ENCODE assay signal across 15 mouse cellular contexts in genomic region chr14:21559447-21559846, GRCm38 (mm10).
DNase-seq lines count a peak whose midpoint lies in the region; ATAC-seq lines count a peak whose summit lies in the region.
"Had no signal": no experiment of that assay in that cellular context is flagged by ENCODE, and none has a peak within 500 bp of the region (broad histone marks: within the 10 kb centered on the region; RNA-seq: fewer than 3 reads in every experiment).

No protein-coding gene starts in this region.

- H3K4me2 ChIP-seq in embryonic facial prominence, embryonic 13.5 days: no peak overlapping the region
- H3K4me2 ChIP-seq: hindbrain, embryonic 13.5 days; liver, embryonic 11.5 days; neural tube, embryonic 13.5 days; stomach, embryonic 15.5 days had no signal

- H3K4me1 ChIP-seq in embryonic facial prominence, embryonic 13.5 days: peaks cover 53% of the 10 kb centered on the region
- peaks cover 45% of the 10 kb centered on the region for H3K4me1 ChIP-seq in embryonic facial prominence, embryonic 10.5 days

- ATAC-seq in embryonic facial prominence, embryonic 13.5 days (ENCODE audit: insufficient number of reproducible peaks, insufficient read depth, low FRiP score, low TSS enrichment, low read depth): no peak
- ATAC-seq: forebrain, postnatal 0 days had no signal

- no peaks in the 10 kb centered on the region for H3K36me3 ChIP-seq in embryonic facial prominence, embryonic 13.5 days
- peaks cover 4% of the 10 kb centered on the region; the same call in 1 of the 2 replicates for H3K36me3 ChIP-seq in embryonic facial prominence, embryonic 10.5 days (replicated peaks)
- H3K36me3 ChIP-seq: hindbrain, embryonic 13.5 days; neural tube, embryonic 13.5 days; stomach, embryonic 15.5 days had no signal

- H3K4me3 ChIP-seq in embryonic facial prominence, embryonic 13.5 days: no peak overlapping the region
- H3K4me3 ChIP-seq in embryonic facial prominence, embryonic 10.5 days: no peak overlapping the region
- H3K4me3 ChIP-seq: hindbrain, embryonic 13.5 days; neural tube, embryonic 13.5 days; stomach, embryonic 15.5 days had no signal

- no peaks in the 10 kb centered on the region for H3K9me3 ChIP-seq in embryonic facial prominence, embryonic 13.5 days
- no peaks in the 10 kb centered on the region for H3K9me3 ChIP-seq in embryonic facial prominence, embryonic 10.5 days
- H3K9me3 ChIP-seq: hindbrain, embryonic 13.5 days; neural tube, embryonic 13.5 days; stomach, embryonic 15.5 days had no signal

- H3K27ac ChIP-seq in embryonic facial prominence, embryonic 13.5 days: peak overlapping the region; percentile 29; the same call in 1 of the 2 replicates
- H3K27ac ChIP-seq in embryonic facial prominence, embryonic 10.5 days (replicated peaks): no peak overlapping the region
- H3K27ac ChIP-seq: hindbrain, embryonic 13.5 days had no signal

- no peak for DNase-seq in embryonic facial prominence, embryonic 10.5 days (ENCODE audit: low spot score)
- peak; percentile 37 for DNase-seq in thymus, postnatal 14 days
- DNase-seq in thymus, postnatal 25 days: no peak
- DNase-seq in lung, postnatal 14 days: peak; percentile 32
- no peak for DNase-seq in heart, postnatal 4 days
- no peak for DNase-seq in ovary, adult 18-20 months (ENCODE audit: low spot score)
- DNase-seq in layer of hippocampus, adult 9-10 months (ENCODE audit: low spot score): no peak
- DNase-seq: cerebellum, adult 11 months; forebrain, postnatal 0 days; gastrocnemius, postnatal 36 days had no signal

- H3K9ac ChIP-seq in embryonic facial prominence, embryonic 13.5 days: no peak overlapping the region
- H3K9ac ChIP-seq: forebrain, postnatal 0 days; hindbrain, embryonic 13.5 days; neural tube, embryonic 13.5 days; stomach, embryonic 15.5 days had no signal

- 75% methylated on average over 7 of the region's 7 CpGs for WGBS in embryonic facial prominence, embryonic 13.5 days
- 85% methylated on average over 7 of the region's 7 CpGs for WGBS in embryonic facial prominence, embryonic 10.5 days

- H3K27me3 ChIP-seq in embryonic facial prominence, embryonic 13.5 days: no peaks in the 10 kb centered on the region
- H3K27me3 ChIP-seq in embryonic facial prominence, embryonic 10.5 days (replicated peaks; ENCODE audit: low read depth, poor library complexity, severe bottlenecking): no peaks in the 10 kb centered on the region
- H3K27me3 ChIP-seq: hindbrain, embryonic 13.5 days; neural tube, embryonic 13.5 days; stomach, embryonic 15.5 days had no signal

Comparison
In these comparisons a context has a peak if more than half of its experiments do, and no peak if none do; other contexts are left out.
1. DNase-seq: peak in thymus, postnatal 14 days (single experiment) and lung, postnatal 14 days (single experiment); none in embryonic facial prominence, embryonic 10.5 days (single experiment), thymus, postnatal 25 days (single experiment), heart, postnatal 4 days (single experiment), ovary, adult 18-20 months (single experiment) and layer of hippocampus, adult 9-10 months (single experiment).